Mouse (Mus musculus): Measurements from ENCODE around the gene Fpgs. TPM values are rescaled to one million over a fixed set of nuclear protein-coding genes. Genes with fewer than 3 reads are reported as not detected.

The Fpgs gene
- polyA plus RNA-seq, 1 experiment from 2014 or later, result 41.2 TPM

- no peaks in the 10 kb centered on the region for H3K27me3 ChIP-seq
- H3K4me2 ChIP-seq, result no peak overlapping the region
- H3K36me3 ChIP-seq (replicated peaks), result 0 out of 2 replicates have a peak, but pooled peaks cover 3% of the 10 kb centered on the region
- no peak overlapping the region for H3K9ac ChIP-seq
- no peaks in the 10 kb centered on the region for H3K9me3 ChIP-seq (replicated peaks)
- ATAC-seq (ENCODE audit: insufficient read depth), result no peak
- no peak overlapping the region for H3K27ac ChIP-seq (replicated peaks)
- peaks cover 24% of the 10 kb centered on the region for H3K4me1 ChIP-seq (replicated peaks)
- no peak overlapping the region for H3K4me3 ChIP-seq (replicated peaks)
- WGBS (ENCODE audit: insufficient replicate concordance), result 72% methylated on average over 16 of the region's 16 CpGs
These were observed 21.2 kb upstream of the Fpgs start for GRCm38 (mm10) chr2:32724832-32725790.

- Histone ChIP-seq H3K4me1 (replicated peaks) (peaks cover 24% of the 10 kb centered on the region), H3K36me3 (replicated peaks) (0 out of 2 replicates have a peak, but pooled peaks cover 3% of the 10 kb centered on the region), H3K9ac (no peak overlapping the region), H3K9me3 (replicated peaks) (no peaks in the 10 kb centered on the region), H3K4me3 (replicated peaks) (no peak overlapping the region), H3K4me2 (no peak overlapping the region), H3K27me3 (no peaks in the 10 kb centered on the region), H3K27ac (replicated peaks) (no peak overlapping the region)
- ATAC-seq (ENCODE audit: insufficient read depth), result no peak
- WGBS (ENCODE audit: insufficient replicate concordance), result 54% methylated on average over 4 of the region's 4 CpGs
These were observed 20.2 kb upstream of the Fpgs start for GRCm38 (mm10) chr2:32724149-32724548.

GRCm38 (mm10) chr2:32722581-32722980 is 18.6 kb upstream of the Fpgs start:
- H3K27ac ChIP-seq (replicated peaks), result no peak overlapping the region
- WGBS (ENCODE audit: insufficient replicate concordance), result 37% methylated on average over 3 of the region's 3 CpGs

GRCm38 (mm10) chr2:32722046-32722445 is 18.1 kb upstream of the Fpgs start:
- no peak overlapping the region for H3K27ac ChIP-seq (replicated peaks)
- peak overlapping the region; percentile 39 for H3K4me3 ChIP-seq (replicated peaks)
- 19% methylated on average over 6 of the region's 6 CpGs for WGBS (ENCODE audit: insufficient replicate concordance)
- no peaks in the 10 kb centered on the region for H3K27me3 ChIP-seq
- peak overlapping the region; percentile 32 for H3K4me2 ChIP-seq
- H3K4me1 ChIP-seq (replicated peaks), result peaks cover 21% of the 10 kb centered on the region
- no peaks in the 10 kb centered on the region for H3K9me3 ChIP-seq (replicated peaks)
- ATAC-seq (ENCODE audit: insufficient read depth), result no peak
- no peak overlapping the region for H3K9ac ChIP-seq
- H3K36me3 ChIP-seq (replicated peaks), result 0 out of 2 replicates have a peak, but pooled peaks cover 3% of the 10 kb centered on the region

More at GRCm38 (mm10) chr2:32722581-32722980, 18.6 kb upstream of the Fpgs start:
- H3K9ac ChIP-seq, result no peak overlapping the region
- H3K9me3 ChIP-seq (replicated peaks), result no peaks in the 10 kb centered on the region
- peaks cover 27% of the 10 kb centered on the region for H3K4me1 ChIP-seq (replicated peaks)
- no peak overlapping the region for H3K4me3 ChIP-seq (replicated peaks)
- H3K4me2 ChIP-seq, result peak overlapping the region; percentile 32
- 0 out of 2 replicates have a peak, but pooled peaks cover 3% of the 10 kb centered on the region for H3K36me3 ChIP-seq (replicated peaks)
- no peaks in the 10 kb centered on the region for H3K27me3 ChIP-seq
- no peak for ATAC-seq (ENCODE audit: insufficient read depth)

GRCm38 (mm10) chr2:32720681-32721229 is 16.8 kb upstream of the Fpgs start, which contains the start of gene Sh2d3c:
Gene Sh2d3c, plus strand, starts transcription at chr2:32721055.
- Histone ChIP-seq H3K9me3 (replicated peaks) (no peaks in the 10 kb centered on the region), H3K36me3 (replicated peaks) (no peaks in the 10 kb centered on the region), H3K27me3 (no peaks in the 10 kb centered on the region), H3K4me2 (peak within 1 kb of the TSS; percentile 32), H3K9ac (no peak within 1 kb of the TSS), H3K4me3 (replicated peaks) (peak within 1 kb of the TSS; percentile 39), H3K4me1 (replicated peaks) (peaks cover 20% of the 10 kb centered on the region), H3K27ac (replicated peaks) (peak within 1 kb of the TSS; percentile 48)
- 13% methylated on average over 8 of the region's 8 CpGs for WGBS (ENCODE audit: insufficient replicate concordance)
- ATAC-seq (ENCODE audit: insufficient read depth), result no peak

GRCm38 (mm10) chr2:32720053-32720452 is 16.1 kb upstream of the Fpgs start:
- no peak overlapping the region for H3K4me3 ChIP-seq (replicated peaks)
- no peaks in the 10 kb centered on the region for H3K36me3 ChIP-seq (replicated peaks)
- H3K27ac ChIP-seq (replicated peaks), result 0 out of 2 replicates have a peak overlapping the region, but pooled peaks have one; percentile 48
- 61% methylated on average over 3 of the region's 3 CpGs for WGBS (ENCODE audit: insufficient replicate concordance)
- H3K4me2 ChIP-seq, result peak overlapping the region; percentile 32; the same call in 1 of the 2 replicates
- no peaks in the 10 kb centered on the region for H3K9me3 ChIP-seq (replicated peaks)
- peaks cover 25% of the 10 kb centered on the region for H3K4me1 ChIP-seq (replicated peaks)
- no peaks in the 10 kb centered on the region for H3K27me3 ChIP-seq
- H3K9ac ChIP-seq, result no peak overlapping the region
- ATAC-seq (ENCODE audit: insufficient read depth), result no peak

GRCm38 (mm10) chr2:32718761-32719160 is 14.8 kb upstream of the Fpgs start:
- H3K36me3 ChIP-seq (replicated peaks), result no peaks in the 10 kb centered on the region
- no peak overlapping the region for H3K4me3 ChIP-seq (replicated peaks)
- H3K4me2 ChIP-seq, result no peak overlapping the region
- 47% methylated on average over 9 of the region's 9 CpGs for WGBS (ENCODE audit: insufficient replicate concordance)
- H3K27ac ChIP-seq (replicated peaks), result no peak overlapping the region
- H3K27me3 ChIP-seq, result no peaks in the 10 kb centered on the region
- H3K9ac ChIP-seq, result no peak overlapping the region
- no peak for ATAC-seq (ENCODE audit: insufficient read depth)
- no peaks in the 10 kb centered on the region for H3K9me3 ChIP-seq (replicated peaks)
- peaks cover 38% of the 10 kb centered on the region for H3K4me1 ChIP-seq (replicated peaks)

GRCm38 (mm10) chr2:32714987-32715425 is 11.1 kb upstream of the Fpgs start:
- no peaks in the 10 kb centered on the region for H3K9me3 ChIP-seq (replicated peaks)
- WGBS (ENCODE audit: insufficient replicate concordance), result 12% methylated on average over 4 of the region's 4 CpGs
- H3K36me3 ChIP-seq (replicated peaks), result peaks cover 17% of the 10 kb centered on the region
- H3K9ac ChIP-seq, result no peak overlapping the region
- peak overlapping the region; percentile 17; the same call in 1 of the 2 replicates for H3K4me2 ChIP-seq
- H3K27me3 ChIP-seq, result no peaks in the 10 kb centered on the region
- H3K4me3 ChIP-seq (replicated peaks), result no peak overlapping the region
- H3K27ac ChIP-seq (replicated peaks), result peak overlapping the region; percentile 94
- peaks cover 47% of the 10 kb centered on the region for H3K4me1 ChIP-seq (replicated peaks)
- ATAC-seq (ENCODE audit: insufficient read depth), result no peak

- WGBS (ENCODE audit: insufficient replicate concordance), result 24% methylated on average over 11 of the region's 11 CpGs
- no peaks in the 10 kb centered on the region for H3K27me3 ChIP-seq
- H3K4me1 ChIP-seq (replicated peaks), result peaks cover 53% of the 10 kb centered on the region
- peak overlapping the region; percentile 94 for H3K4me3 ChIP-seq (replicated peaks)
- ATAC-seq (ENCODE audit: insufficient read depth), result no peak
- H3K36me3 ChIP-seq (replicated peaks), result peaks cover 23% of the 10 kb centered on the region
- no peaks in the 10 kb centered on the region for H3K9me3 ChIP-seq (replicated peaks)
- H3K27ac ChIP-seq (replicated peaks), result peak overlapping the region; percentile 94
- peak overlapping the region; percentile 90; the same call in 1 of the 2 replicates for H3K9ac ChIP-seq
- H3K4me2 ChIP-seq, result peak overlapping the region; percentile 94
These were observed 10.4 kb upstream of the Fpgs start for GRCm38 (mm10) chr2:32714117-32714986.

- peak within 1 kb of the TSS; percentile 90 for H3K9ac ChIP-seq
- no peaks in the 10 kb centered on the region for H3K27me3 ChIP-seq
- WGBS (ENCODE audit: insufficient replicate concordance), result under 1% methylated on average over 61 of the region's 79 CpGs
- H3K27ac ChIP-seq (replicated peaks), result peak within 1 kb of the TSS; percentile 94
- peaks cover 54% of the 10 kb centered on the region for H3K4me1 ChIP-seq (replicated peaks)
- H3K9me3 ChIP-seq (replicated peaks), result no peaks in the 10 kb centered on the region
- peak within 1 kb of the TSS; percentile 94 for H3K4me2 ChIP-seq
- H3K36me3 ChIP-seq (replicated peaks), result peaks cover 35% of the 10 kb centered on the region
- peak within 1 kb of the TSS; percentile 94 for H3K4me3 ChIP-seq (replicated peaks)
- ATAC-seq (ENCODE audit: insufficient read depth), result peak; percentile 81
These were observed 9.2 kb upstream of the Fpgs start, which contains the start of gene Cdk9 for GRCm38 (mm10) chr2:32712934-32713817. Gene Cdk9, minus strand, starts transcription at chr2:32713076.
